Mouse (Mus musculus): ENCODE measurements around the gene Ctrb1. TPM values are rescaled to one million over a fixed set of nuclear protein-coding genes. Genes with fewer than 3 reads are reported as not detected.

Ctrb1 gene
- polyA plus RNA-seq, 1 experiment, result 0.17 TPM

GRCm38 (mm10) chr8:111686881-111687280 is 3.9 kb downstream of the Ctrb1 start:
- TF ChIP-seq POLR2A (IDR thresholded peaks at IDR 0.05; ENCODE audit: low read depth, low read length), result no peak
- TF ChIP-seq CTCF (conservative IDR thresholded peaks at IDR 0.05; ENCODE audit: insufficient read depth, insufficient read length, low read depth, low read length), result no peak
- Histone ChIP-seq H3K27me3 (replicated peaks; ENCODE audit: control insufficient read depth, insufficient read depth, low read length) (no peaks in the 10 kb centered on the region), H3K4me3 (ENCODE audit: insufficient read depth, low read depth, low read length) (no peak overlapping the region), H3K27ac (ENCODE audit: insufficient read depth, low read depth, low read length) (no peak overlapping the region), H3K36me3 (ENCODE audit: control insufficient read depth, insufficient read depth, low read length) (no peaks in the 10 kb centered on the region), H3K4me1 (ENCODE audit: control insufficient read depth, insufficient read depth, low read length) (no peaks in the 10 kb centered on the region)
- WGBS, result 83% methylated on average over 13 of the region's 13 CpGs
- no peak for DNase-seq

- 44% methylated on average over 9 of the region's 9 CpGs for WGBS
Observed at GRCm38 (mm10) chr8:111682521-111682920, 8.3 kb downstream of the Ctrb1 start.

GRCm38 (mm10) chr8:111681153-111681552 is 9.7 kb downstream of the Ctrb1 start:
- WGBS, result 75% methylated on average over 11 of the region's 11 CpGs
- TF ChIP-seq CTCF (conservative IDR thresholded peaks at IDR 0.05; ENCODE audit: insufficient read depth, insufficient read length, low read depth, low read length) (no peak), POLR2A (IDR thresholded peaks at IDR 0.05; ENCODE audit: low read depth, low read length) (no peak)

More at GRCm38 (mm10) chr8:111682521-111682920, 8.3 kb downstream of the Ctrb1 start:
- Histone ChIP-seq H3K4me1 (ENCODE audit: control insufficient read depth, insufficient read depth, low read length) (no peaks in the 10 kb centered on the region; the same call in 1 of the 2 replicates), H3K36me3 (ENCODE audit: control insufficient read depth, insufficient read depth, low read length) (no peaks in the 10 kb centered on the region), H3K27ac (ENCODE audit: insufficient read depth, low read depth, low read length) (no peak overlapping the region), H3K27me3 (replicated peaks; ENCODE audit: control insufficient read depth, insufficient read depth, low read length) (no peaks in the 10 kb centered on the region), H3K4me3 (ENCODE audit: insufficient read depth, low read depth, low read length) (no peak overlapping the region)
- DNase-seq, result no peak
- TF ChIP-seq POLR2A (IDR thresholded peaks at IDR 0.05; ENCODE audit: low read depth, low read length) (no peak), CTCF (conservative IDR thresholded peaks at IDR 0.05; ENCODE audit: insufficient read depth, insufficient read length, low read depth, low read length) (no peak)

GRCm38 (mm10) chr8:111680423-111681028 is 10.3 kb downstream of the Ctrb1 start:
- WGBS, result 50% methylated on average over 17 of the region's 17 CpGs
- TF ChIP-seq POLR2A (IDR thresholded peaks at IDR 0.05; ENCODE audit: low read depth, low read length) (no peak), CTCF (conservative IDR thresholded peaks at IDR 0.05; ENCODE audit: insufficient read depth, insufficient read length, low read depth, low read length) (no peak)
- DNase-seq, result no peak
- Histone ChIP-seq H3K4me1 (ENCODE audit: control insufficient read depth, insufficient read depth, low read length) (no peaks in the 10 kb centered on the region; the same call in 1 of the 2 replicates), H3K4me3 (ENCODE audit: insufficient read depth, low read depth, low read length) (no peak overlapping the region), H3K27ac (ENCODE audit: insufficient read depth, low read depth, low read length) (no peak overlapping the region), H3K27me3 (replicated peaks; ENCODE audit: control insufficient read depth, insufficient read depth, low read length) (no peaks in the 10 kb centered on the region), H3K36me3 (ENCODE audit: control insufficient read depth, insufficient read depth, low read length) (no peaks in the 10 kb centered on the region)

More at GRCm38 (mm10) chr8:111681153-111681552, 9.7 kb downstream of the Ctrb1 start:
- Histone ChIP-seq H3K27me3 (replicated peaks; ENCODE audit: control insufficient read depth, insufficient read depth, low read length) (no peaks in the 10 kb centered on the region), H3K4me3 (ENCODE audit: insufficient read depth, low read depth, low read length) (no peak overlapping the region), H3K27ac (ENCODE audit: insufficient read depth, low read depth, low read length) (no peak overlapping the region), H3K36me3 (ENCODE audit: control insufficient read depth, insufficient read depth, low read length) (no peaks in the 10 kb centered on the region), H3K4me1 (ENCODE audit: control insufficient read depth, insufficient read depth, low read length) (no peaks in the 10 kb centered on the region; the same call in 1 of the 2 replicates)
- DNase-seq, result no peak

GRCm38 (mm10) chr8:111678848-111679247 is 12.0 kb downstream of the Ctrb1 start:
- no peaks in the 10 kb centered on the region for H3K36me3 ChIP-seq (ENCODE audit: control insufficient read depth, insufficient read depth, low read length)
- H3K27me3 ChIP-seq (replicated peaks; ENCODE audit: control insufficient read depth, insufficient read depth, low read length), result no peaks in the 10 kb centered on the region
- no peak overlapping the region for H3K4me3 ChIP-seq (ENCODE audit: insufficient read depth, low read depth, low read length)
- no peaks in the 10 kb centered on the region; the same call in 1 of the 2 replicates for H3K4me1 ChIP-seq (ENCODE audit: control insufficient read depth, insufficient read depth, low read length)
- no peak for TF ChIP-seq CTCF (conservative IDR thresholded peaks at IDR 0.05; ENCODE audit: insufficient read depth, insufficient read length, low read depth, low read length)
- TF ChIP-seq POLR2A (IDR thresholded peaks at IDR 0.05; ENCODE audit: low read depth, low read length), result no peak
- H3K27ac ChIP-seq (ENCODE audit: insufficient read depth, low read depth, low read length), result no peak overlapping the region
- no peak for DNase-seq
- 95% methylated on average over 7 of the region's 7 CpGs for WGBS

GRCm38 (mm10) chr8:111678111-111678510 is 12.7 kb downstream of the Ctrb1 start:
- TF ChIP-seq CTCF (conservative IDR thresholded peaks at IDR 0.05; ENCODE audit: insufficient read depth, insufficient read length, low read depth, low read length) (peak; percentile 75), POLR2A (IDR thresholded peaks at IDR 0.05; ENCODE audit: low read depth, low read length) (no peak)
- peak; percentile 83 for DNase-seq
- Histone ChIP-seq H3K27ac (ENCODE audit: insufficient read depth, low read depth, low read length) (no peak overlapping the region), H3K4me1 (ENCODE audit: control insufficient read depth, insufficient read depth, low read length) (no peaks in the 10 kb centered on the region; the same call in 1 of the 2 replicates), H3K36me3 (ENCODE audit: control insufficient read depth, insufficient read depth, low read length) (no peaks in the 10 kb centered on the region), H3K27me3 (replicated peaks; ENCODE audit: control insufficient read depth, insufficient read depth, low read length) (no peaks in the 10 kb centered on the region), H3K4me3 (ENCODE audit: insufficient read depth, low read depth, low read length) (no peak overlapping the region)
- WGBS, result 22% methylated on average over 3 of the region's 3 CpGs

- WGBS, result 79% methylated on average over 8 of the region's 8 CpGs
Observed at GRCm38 (mm10) chr8:111676237-111676636, 14.6 kb downstream of the Ctrb1 start.

More at GRCm38 (mm10) chr8:111676237-111676636, 14.6 kb downstream of the Ctrb1 start:
- H3K36me3 ChIP-seq (ENCODE audit: control insufficient read depth, insufficient read depth, low read length), result no peaks in the 10 kb centered on the region
- no peaks in the 10 kb centered on the region; the same call in 1 of the 2 replicates for H3K4me1 ChIP-seq (ENCODE audit: control insufficient read depth, insufficient read depth, low read length)
- H3K27ac ChIP-seq (ENCODE audit: insufficient read depth, low read depth, low read length), result no peak overlapping the region
- no peak overlapping the region for H3K4me3 ChIP-seq (ENCODE audit: insufficient read depth, low read depth, low read length)
- TF ChIP-seq POLR2A (IDR thresholded peaks at IDR 0.05; ENCODE audit: low read depth, low read length) (no peak), CTCF (conservative IDR thresholded peaks at IDR 0.05; ENCODE audit: insufficient read depth, insufficient read length, low read depth, low read length) (peak; percentile 58)
- H3K27me3 ChIP-seq (replicated peaks; ENCODE audit: control insufficient read depth, insufficient read depth, low read length), result no peaks in the 10 kb centered on the region
- no peak for DNase-seq

All from kidney, adult 2 months (tissue).